14 mouse cellular contexts compared by ENCODE assay signal in genomic region chr9:69713577-69714327, GRCm38 (mm10). TPM values are rescaled to one million over a fixed set of nuclear protein-coding genes. Genes with fewer than 3 reads are reported as not detected.
DNase-seq lines count a peak whose midpoint lies in the region; ATAC-seq lines count a peak whose summit lies in the region.
"Had no signal": no experiment of that assay in that cellular context is flagged by ENCODE, and none has a peak within 500 bp of the region (broad histone marks: within the 10 kb centered on the region; RNA-seq: fewer than 3 reads in every experiment).

No protein-coding gene starts in this region.

- no peaks in the 10 kb centered on the region; the same call in 1 of the 2 replicates for H3K9me3 ChIP-seq in forebrain, embryonic 13.5 days (replicated peaks)
- H3K9me3 ChIP-seq in midbrain, embryonic 12.5 days = 0 out of 2 replicates have a peak, but pooled peaks cover 3% of the 10 kb centered on the region
- H3K9me3 ChIP-seq: embryonic facial prominence, embryonic 15.5 days had no signal

- H3K27me3 ChIP-seq in forebrain, embryonic 13.5 days = peaks cover 60% of the 10 kb centered on the region
- peaks cover 10% of the 10 kb centered on the region; the same call in 1 of the 2 replicates for H3K27me3 ChIP-seq in midbrain, embryonic 12.5 days
- H3K27me3 ChIP-seq: embryonic facial prominence, embryonic 15.5 days had no signal

- no peak for ATAC-seq in forebrain, embryonic 13.5 days
- ATAC-seq in midbrain, embryonic 12.5 days (ENCODE audit: low FRiP score, low read depth) = peak; percentile 84
- ATAC-seq: inflammation-experienced regulatory T-cells, adult 6 months had no signal

- peak overlapping the region; percentile 39 for H3K4me2 ChIP-seq in forebrain, embryonic 13.5 days
- H3K4me2 ChIP-seq in midbrain, embryonic 12.5 days (replicated peaks) = peak overlapping the region; percentile 43
- H3K4me2 ChIP-seq: embryonic facial prominence, embryonic 15.5 days had no signal

- DNase-seq in heart, adult 11 months = peak; percentile 33
- no peak for DNase-seq in heart, adult 9 months (ENCODE audit: low spot score in 2 of 2)
- peak; percentile 34 for DNase-seq in ES-CJ7 (ENCODE audit: low read depth, low spot score)
- no peak for DNase-seq in cerebellum, adult 18-20 months
- no peak for DNase-seq in frontal cortex, postnatal 25 days (ENCODE audit: low spot score in 2 of 2)
- no peak for DNase-seq in thymus, adult 18-20 months
- DNase-seq: gastrocnemius, postnatal 25 days had no signal

- no peak overlapping the region for H3K4me3 ChIP-seq in forebrain, embryonic 13.5 days
- H3K4me3 ChIP-seq in midbrain, embryonic 12.5 days = peak overlapping the region; percentile 17
- H3K4me3 ChIP-seq: embryonic facial prominence, embryonic 15.5 days; layer of hippocampus, adult 2 months had no signal

- H3K4me1 ChIP-seq in forebrain, embryonic 13.5 days = peaks cover 28% of the 10 kb centered on the region
- H3K4me1 ChIP-seq in midbrain, embryonic 12.5 days = peaks cover 40% of the 10 kb centered on the region
- H3K4me1 ChIP-seq: embryonic facial prominence, embryonic 15.5 days had no signal

- WGBS in forebrain, embryonic 13.5 days = 6% methylated on average over 18 of the region's 18 CpGs
- WGBS in midbrain, embryonic 12.5 days = 7% methylated on average over 18 of the region's 18 CpGs

- no peak overlapping the region for H3K27ac ChIP-seq in forebrain, embryonic 13.5 days
- H3K27ac ChIP-seq in midbrain, embryonic 12.5 days (replicated peaks) = peak overlapping the region; percentile 74
- H3K27ac ChIP-seq: embryonic facial prominence, embryonic 15.5 days; layer of hippocampus, adult 2 months had no signal

- no peak overlapping the region for H3K9ac ChIP-seq in forebrain, embryonic 13.5 days
- no peak overlapping the region for H3K9ac ChIP-seq in midbrain, embryonic 12.5 days (replicated peaks)
- H3K9ac ChIP-seq: embryonic facial prominence, embryonic 15.5 days had no signal

- no peaks in the 10 kb centered on the region for H3K36me3 ChIP-seq in forebrain, embryonic 13.5 days (ENCODE audit: poor library complexity, severe bottlenecking)
- no peaks in the 10 kb centered on the region for H3K36me3 ChIP-seq in midbrain, embryonic 12.5 days
- H3K36me3 ChIP-seq: embryonic facial prominence, embryonic 15.5 days had no signal

RNA-seq across cellular contexts. Expression of gene Foxb1, which starts 47.0 kb away (rescaled TPM):
- 1.6 and 3.2 TPM in 2 replicates for polyA plus RNA-seq in forebrain, embryonic 13.5 days (2015; fragmentation: Nextera tagmentation; extraction: Ambion mirVana)
- 7.3 and 8.0 TPM in 2 replicates for polyA plus RNA-seq in midbrain, embryonic 12.5 days (2016; fragmentation: Nextera tagmentation; extraction: Ambion mirVana)
- polyA plus RNA-seq: embryonic facial prominence, embryonic 15.5 days; inflammation-experienced regulatory T-cells, adult 6 months; lung, adult 2 months; spleen, adult 2 months had no signal

Comparison
In these comparisons a context has a peak if more than half of its experiments do, and no peak if none do; other contexts are left out.
1. DNase-seq: peak in heart, adult 11 months (single experiment) and ES-CJ7 (single experiment); none in heart, adult 9 months (0 of 2), cerebellum, adult 18-20 months (0 of 2), frontal cortex, postnatal 25 days (0 of 2) and thymus, adult 18-20 months (0 of 2).